Mouse (Mus musculus): Measurements from ENCODE around the gene Gm20388.

Gene Gm20388

DNA sequence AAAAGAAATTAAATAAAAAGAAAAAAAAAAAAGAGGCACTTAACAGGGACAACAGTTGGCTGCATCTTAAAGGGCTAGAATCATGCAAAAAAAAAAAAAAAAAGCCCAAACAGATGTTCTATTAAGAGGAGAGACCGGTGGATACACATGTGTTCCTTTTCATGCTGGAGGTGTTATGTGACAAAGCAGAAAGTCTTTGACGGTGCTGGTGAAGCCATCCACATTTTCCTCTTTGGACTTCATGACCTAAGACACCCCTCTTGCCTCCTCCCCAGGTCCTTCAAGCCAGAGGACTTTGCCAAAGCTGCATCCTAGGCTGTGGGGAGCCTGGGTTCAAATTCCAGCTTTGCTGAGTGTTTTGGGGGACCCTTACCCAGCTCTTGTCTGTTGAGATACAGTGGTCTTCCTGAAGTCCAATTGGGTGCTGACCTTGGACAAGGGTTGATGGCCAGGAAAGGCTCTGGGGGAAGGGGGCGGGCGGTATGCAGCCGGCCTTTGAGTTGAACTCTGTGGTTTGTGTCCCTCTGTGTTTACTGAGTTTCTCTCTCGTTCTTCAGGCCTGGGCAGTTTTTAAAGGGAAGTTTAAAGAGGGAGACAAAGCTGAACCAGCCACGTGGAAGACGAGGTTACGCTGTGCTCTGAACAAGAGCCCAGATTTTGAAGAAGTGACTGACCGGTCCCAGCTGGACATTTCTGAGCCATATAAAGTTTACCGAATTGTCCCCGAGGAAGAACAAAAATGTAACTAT, 832.7 kb downstream of the Gm20388 start:
- no peak for DNase-seq (ENCODE audit: low spot score in 2 of 2)

DNA sequence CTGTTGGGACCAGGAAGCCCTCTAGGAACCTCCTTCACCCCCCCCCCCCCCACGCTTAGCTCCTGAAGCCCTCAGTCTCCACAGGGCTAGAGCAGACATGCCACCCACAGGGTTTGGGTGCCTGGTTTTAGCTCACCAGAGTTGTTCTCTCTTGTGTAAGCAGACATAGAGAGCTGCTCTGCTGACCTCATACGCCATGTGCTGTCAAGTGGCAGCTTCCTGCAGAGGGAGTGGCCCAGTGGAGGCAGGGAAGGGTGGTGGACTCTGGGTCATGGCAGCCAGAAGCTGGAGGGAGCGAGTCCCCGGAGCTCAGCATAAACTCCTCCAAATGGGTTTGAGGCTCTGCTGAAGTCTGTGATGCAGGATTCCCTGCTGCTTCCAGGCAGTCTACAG, 833.3 kb downstream of the Gm20388 start:
- DNase-seq (ENCODE audit: low spot score in 2 of 2): no peak

DNA sequence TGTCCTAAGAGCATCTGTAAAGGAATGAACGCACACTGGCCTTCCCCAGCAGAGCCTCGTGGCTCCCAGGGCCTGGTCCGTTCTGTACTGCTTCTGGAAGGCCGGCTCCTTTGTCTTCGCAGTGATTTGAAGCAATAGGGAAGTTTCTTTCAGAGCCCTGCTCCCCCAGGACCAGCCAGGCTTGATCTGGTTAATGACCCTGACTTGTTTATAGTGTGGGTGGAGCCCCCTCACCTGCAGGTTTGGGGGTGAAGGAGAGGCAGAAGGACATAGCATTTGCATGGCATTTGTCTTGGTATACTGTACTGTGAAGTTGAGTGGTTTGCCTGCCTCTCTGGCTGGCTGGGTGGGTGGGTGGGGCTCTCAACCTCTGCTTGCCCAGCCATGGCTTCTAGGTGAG, 833.8 kb downstream of the Gm20388 start:
- no peak for DNase-seq (ENCODE audit: low spot score in 2 of 2)

DNA sequence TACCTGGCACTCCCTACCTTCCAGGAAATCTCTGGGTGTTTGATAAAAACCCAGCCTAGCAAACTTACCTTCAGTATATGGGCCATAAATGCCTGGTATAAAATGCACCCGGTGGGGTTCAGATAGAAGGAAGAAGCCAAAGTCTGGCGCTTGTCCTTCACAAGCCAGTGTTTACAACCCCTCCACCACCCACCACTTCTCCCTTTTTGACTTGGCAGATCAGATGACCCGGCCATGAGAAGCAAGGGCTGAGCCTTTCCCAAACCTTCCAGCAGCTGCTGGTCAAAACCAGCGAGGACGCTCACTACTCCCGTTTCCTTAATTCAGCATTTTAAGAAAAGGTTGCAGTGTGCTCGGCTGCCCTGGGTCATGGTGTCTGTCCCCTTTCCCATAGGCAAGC, 834.6 kb downstream of the Gm20388 start:
- DNase-seq (ENCODE audit: low spot score in 2 of 2): no peak

DNA sequence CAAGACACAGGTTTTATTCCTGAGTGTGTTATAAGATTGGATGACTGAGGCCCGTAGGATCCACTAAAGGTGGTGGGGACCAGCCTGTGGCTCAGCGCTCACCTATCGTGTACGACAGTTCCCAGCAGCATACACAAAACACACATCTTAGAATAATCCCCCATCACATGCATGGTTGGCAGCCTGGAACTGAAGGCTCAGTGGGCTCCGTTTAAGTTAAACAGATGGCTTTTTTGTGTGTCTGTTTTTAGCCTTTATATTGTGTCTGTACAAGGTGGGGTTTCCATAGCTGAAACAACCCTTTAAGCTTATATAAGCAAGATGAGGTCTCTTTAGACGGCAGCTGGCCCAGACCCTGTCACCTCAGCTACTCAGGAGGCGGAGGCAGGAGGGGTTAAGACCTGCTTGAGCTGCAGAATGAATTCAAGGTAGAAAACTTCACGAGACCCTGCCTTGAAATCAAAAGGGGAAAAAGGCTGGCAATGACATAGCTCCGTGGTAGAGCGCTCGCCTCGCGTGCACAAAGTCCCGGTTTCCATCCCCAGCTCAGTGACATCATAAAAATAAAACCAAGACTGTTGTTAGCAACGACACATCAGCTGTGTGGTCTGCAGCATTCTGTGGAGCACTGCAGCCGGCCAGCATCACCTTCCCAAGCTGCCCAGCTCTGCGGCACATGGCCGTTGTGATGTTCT, 835.5 kb downstream of the Gm20388 start:
- no peak for DNase-seq (ENCODE audit: low spot score in 2 of 2)

DNA sequence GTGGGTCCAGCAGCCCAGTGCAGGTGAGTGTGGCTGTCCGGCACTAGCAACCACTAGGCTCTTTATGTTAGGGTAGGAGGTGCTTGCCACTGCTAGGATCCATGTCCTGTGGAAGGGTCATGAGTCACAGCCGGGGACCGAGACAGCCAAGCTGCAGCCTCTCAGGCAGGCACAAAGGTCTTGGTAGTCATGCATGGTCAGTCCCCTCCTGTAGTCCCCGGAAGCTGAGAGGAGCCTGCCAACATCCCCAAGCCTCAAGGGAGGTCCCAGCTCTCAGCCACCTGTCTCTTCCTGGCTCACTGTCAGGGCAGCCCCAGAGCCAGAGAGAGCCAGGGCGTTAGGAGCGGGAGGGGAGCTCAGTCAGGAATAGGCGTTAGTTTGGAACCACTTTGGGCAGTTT, 836.6 kb downstream of the Gm20388 start:
- DNase-seq (ENCODE audit: low spot score in 2 of 2): no peak

DNA sequence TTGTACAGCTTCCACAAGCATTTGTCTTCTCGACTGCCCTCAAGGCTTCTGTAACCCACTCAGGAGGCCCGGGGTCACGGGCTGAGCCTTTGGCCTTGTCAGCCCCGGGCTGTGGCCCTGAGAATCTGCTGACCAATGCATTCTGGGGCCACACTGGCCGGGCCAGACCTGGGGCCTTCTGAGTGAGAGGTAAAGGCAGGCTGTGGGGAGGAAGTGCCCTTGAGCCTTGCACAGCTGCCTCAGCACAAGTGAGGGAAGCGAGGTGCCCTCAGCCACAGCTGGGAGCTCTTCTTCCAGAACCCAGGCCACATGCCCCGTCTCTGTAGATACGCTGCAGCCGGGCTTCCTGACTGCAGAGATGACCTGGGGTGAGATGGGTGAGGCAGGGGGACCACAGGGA, 840.0 kb downstream of the Gm20388 start:
- no peak for DNase-seq (ENCODE audit: low spot score in 2 of 2)

DNA sequence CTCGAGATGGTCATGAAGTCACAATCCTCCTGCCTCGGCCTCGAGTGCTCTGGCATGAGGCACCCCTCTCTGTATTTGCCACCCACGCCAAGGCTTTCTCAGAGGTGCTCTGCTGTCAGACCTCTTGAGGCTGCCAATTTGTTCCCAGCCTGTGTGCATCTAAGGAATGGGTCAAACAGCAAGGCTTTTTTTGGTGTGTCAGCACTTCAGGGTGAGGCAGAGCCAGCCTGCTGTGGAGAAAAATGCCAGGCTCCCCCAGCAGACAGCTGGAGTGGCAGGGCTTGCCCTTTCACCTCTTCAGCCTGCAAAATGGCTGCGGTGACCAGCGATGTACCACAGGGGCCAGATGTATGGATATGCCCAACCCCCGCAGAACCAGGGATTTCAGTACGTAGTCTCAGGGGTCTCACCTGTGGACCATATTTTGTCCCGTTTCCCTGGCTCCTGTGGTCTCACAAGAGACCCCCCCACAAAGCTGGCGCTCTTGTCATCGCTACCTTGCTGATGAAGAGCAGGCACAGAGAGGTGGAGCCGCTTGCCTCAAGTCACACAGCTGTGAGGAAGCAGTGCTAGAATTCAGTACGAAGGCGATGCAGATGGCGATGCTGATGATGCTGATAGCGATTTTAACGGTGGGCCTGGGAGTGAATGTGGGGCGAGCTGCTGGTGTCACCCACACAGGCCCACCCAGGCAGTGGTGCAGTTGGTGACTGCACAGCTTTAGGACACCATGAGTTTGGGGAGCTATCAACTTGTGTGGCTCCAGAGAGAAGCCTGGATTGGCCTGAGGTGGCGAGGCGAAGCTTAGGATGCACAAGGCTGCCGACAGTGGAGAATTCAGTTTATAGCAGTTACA, 840.8 kb downstream of the Gm20388 start:
- DNase-seq (ENCODE audit: low spot score in 2 of 2): no peak

DNA sequence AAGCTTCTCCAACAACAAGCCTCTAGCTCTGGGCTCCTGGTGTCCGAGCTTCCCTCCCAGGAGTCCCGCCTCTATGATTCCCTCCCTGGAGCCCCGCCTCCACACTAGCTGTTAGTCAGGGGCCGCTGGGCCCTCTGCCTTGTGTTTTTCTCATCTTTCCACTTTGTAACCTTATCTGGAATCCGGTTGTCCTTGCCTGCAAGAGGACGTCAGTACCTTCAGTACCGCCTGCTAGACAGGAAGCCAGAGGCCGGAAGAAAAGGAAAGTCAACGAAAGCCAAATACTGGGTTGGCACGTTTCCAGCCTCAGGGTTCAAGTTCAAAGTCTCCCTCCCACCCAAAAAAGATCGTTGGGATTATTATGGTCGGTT, 841.4 kb downstream of the Gm20388 start:
- DNase-seq (ENCODE audit: low spot score in 2 of 2): no peak

DNA sequence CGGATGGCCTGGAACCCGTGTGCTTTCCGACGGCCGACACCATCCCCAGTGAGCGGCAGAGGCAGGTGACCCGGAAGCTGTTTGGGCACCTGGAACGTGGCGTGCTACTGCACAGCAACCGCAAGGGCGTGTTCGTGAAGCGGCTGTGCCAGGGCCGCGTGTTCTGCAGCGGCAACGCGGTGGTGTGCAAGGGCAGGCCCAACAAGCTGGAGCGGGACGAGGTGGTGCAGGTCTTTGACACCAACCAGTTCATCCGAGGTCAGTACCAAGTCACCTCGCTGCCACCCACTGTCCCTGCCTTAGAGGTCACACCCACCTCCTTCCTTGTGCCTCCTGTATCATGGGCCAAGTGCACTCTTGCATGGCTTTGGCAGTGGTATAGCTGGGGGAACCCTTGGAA, 842.8 kb downstream of the Gm20388 start:
- no peak for DNase-seq (ENCODE audit: low spot score in 2 of 2)

DNA sequence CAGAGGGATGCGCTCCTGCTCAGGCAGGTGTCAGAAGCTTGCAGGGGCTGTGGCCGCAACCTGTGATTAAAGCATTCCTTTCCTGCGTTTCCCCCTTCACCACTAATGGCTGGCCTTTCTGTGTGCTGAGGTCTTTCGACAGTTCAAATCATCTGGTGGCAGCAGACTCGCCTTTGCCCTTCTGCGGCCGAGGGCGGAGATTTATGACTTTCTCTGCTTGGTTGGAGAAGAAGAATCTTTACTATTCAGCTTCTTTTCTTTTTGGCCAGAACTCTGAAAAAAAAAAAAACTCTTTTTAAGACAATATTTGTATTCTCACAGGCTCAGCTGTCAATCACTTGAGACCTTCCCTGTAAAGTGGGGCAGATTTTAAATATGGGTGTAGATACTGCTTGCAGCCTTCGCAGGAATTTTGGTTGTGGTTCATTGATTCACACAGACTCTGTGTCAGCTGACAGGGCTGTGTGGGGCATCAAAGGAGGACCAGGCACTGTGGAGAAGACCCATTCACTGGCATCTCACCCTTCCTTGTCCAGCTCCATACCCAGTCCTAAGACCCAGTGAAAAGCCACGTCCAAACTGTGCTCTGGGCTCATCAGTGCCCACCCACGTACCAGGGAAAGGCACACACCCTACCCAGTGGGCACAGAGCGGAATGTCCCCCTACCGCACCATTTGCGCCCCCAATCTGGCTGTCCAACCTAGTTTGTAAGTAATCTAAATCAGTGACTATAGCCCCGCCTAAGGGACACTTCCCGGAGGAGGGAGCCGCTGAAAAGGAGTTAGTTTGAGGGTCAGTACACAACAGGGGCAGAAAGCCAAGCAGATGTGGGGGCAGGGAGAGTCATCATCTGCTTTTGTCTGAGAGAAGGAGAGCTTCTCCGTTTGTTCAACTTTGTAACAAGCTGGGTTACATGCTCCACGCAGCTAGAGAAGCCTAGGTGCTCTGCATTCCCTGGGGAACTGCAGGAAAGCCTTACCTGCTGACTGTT, 845.0 kb downstream of the Gm20388 start:
- no peak for DNase-seq (ENCODE audit: low spot score in 2 of 2)

DNA sequence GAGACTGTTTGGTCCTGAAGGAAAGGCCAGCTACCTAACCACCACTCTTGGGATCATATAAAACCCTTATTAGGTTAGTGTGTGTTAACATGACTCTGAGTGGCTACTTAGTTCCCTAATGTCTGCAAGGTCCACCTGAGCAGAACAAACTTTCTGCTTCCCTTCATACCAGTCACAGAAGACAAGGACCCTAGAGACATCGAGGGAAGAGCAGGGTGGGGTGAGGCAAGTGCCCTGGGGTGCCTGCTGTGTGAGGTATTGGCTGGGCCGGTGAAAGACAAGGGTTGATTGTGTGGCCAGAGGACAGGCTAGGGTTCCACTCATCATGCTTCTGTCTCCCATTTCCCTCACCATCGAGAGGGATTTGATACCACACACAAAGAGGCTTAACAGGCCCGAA, 847.4 kb downstream of the Gm20388 start:
- no peak for DNase-seq (ENCODE audit: low spot score in 2 of 2)

DNA sequence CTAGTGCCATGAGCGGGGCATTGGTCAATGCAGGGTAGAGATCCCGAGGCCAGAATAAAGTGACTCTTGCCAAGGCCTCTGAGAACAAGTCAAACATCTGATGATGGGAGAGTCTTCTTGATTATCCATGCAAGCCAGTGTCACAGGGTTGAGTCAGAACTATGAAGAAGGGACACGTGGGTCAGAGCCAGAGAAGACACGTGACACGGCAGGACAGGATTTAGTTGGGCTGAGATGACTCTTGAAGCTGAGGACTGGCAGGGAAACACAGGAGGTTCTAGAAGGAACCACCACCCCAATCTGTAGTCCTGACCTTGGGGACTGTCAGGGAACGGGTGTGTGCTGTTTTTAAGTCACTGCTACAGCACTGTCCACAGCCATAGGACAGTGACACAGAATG, 849.2 kb downstream of the Gm20388 start:
- no peak for DNase-seq (ENCODE audit: low spot score in 2 of 2)

DNA sequence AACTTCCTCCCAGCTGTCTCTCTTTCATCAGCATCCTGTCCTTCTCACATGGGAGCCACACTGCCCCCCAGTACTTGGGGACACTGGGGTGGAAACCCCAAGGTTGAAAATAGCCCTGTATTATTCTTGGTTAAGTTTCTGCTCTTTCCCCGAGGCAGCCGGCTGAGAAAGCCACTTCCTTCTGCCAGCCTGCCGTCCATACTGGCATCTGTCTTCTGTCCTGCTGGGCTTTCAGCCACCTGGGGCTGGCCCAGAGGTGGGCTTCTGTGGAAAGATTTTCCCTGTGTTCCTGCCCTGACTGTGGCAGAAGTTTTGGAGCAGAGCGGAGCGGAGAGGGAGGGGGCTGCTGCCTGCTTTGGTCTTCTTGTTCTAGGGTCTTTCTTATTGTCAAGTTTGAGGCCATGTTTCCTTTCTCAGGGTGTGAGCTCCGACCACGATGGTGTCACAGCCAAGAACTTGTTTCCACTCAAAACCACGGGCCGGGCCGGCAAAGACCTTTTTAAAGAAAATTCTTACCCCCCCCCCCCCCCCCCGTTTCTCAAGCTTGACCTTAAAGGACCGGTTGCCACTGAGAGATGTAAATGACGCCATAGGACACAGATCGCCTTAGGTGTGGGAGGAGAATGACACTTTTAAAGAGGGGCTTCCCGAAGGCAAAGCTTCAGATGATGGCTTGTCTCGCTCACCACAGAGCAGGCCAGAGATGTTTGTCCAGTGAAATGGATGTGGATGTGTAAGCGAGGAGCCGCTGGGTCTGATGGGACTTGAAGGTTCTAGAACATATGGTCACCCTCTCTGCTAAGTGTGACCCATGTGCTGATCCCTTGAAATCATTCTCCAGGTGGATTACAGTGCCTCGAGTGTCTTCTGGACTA, 849.9 kb downstream of the Gm20388 start:
- DNase-seq (ENCODE audit: low spot score in 2 of 2): no peak

DNA sequence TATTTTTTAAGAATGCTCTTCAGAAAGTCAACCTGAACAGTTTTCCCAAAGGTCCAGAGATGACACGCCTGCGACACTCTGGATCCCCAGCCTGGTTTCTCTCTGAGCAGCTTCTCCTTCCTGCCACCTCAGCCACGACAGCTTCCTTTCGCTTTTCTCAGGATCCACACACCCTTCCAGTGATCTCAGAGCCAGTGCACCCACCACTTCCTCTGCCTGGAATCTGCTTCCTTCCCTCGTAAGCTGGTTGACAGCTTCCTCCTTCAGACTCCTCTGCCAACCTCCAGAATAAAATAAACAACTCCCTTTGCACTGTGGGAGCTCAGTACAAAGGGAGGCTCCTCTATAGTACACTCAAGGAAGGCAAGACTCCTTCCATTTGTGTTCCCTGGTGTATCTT, 852.6 kb downstream of the Gm20388 start:
- DNase-seq (ENCODE audit: low spot score in 2 of 2): no peak

DNA sequence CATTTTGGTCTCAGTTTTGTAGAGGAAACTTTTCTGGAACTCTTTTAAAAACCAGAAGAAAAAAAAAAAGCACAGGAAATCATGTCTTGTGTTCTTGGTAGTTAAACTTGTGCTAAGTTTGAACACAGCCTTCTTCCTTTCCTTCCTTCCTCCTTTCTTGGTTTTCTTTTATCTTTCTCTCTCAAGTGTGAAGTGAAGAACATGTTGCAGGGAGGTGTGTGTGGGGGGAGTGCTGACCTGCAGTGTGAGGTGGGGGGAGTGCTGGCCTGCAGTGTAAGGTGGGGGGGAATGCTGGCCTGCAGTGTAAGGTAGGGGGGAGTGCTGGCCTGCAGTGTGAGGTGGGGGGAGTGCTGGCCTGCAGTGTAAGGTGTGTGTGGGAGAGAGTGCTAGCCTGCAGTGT, 854.0 kb downstream of the Gm20388 start:
- no peak for DNase-seq (ENCODE audit: low spot score in 2 of 2)

DNA sequence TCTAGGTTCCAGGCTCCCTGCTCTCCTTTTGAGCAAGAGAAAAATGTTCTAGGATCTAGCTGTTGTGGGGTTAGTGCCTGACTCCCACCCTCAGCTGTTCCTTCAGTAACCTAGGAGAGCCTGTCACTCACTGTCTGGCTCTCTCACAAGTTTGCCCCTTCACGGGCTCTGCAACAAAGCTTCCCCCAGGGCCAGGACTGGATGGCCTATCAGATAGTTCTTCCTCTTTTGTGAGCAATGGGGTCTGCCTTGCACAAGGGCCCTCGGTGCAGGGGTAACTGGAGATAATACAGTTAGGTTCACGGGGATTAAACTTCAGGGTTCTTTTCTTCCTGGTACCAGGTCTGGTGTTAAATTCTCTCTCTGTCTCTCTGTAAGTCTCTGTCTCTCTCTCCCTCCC, 856.0 kb downstream of the Gm20388 start:
- DNase-seq (ENCODE audit: low spot score in 2 of 2): no peak

DNA sequence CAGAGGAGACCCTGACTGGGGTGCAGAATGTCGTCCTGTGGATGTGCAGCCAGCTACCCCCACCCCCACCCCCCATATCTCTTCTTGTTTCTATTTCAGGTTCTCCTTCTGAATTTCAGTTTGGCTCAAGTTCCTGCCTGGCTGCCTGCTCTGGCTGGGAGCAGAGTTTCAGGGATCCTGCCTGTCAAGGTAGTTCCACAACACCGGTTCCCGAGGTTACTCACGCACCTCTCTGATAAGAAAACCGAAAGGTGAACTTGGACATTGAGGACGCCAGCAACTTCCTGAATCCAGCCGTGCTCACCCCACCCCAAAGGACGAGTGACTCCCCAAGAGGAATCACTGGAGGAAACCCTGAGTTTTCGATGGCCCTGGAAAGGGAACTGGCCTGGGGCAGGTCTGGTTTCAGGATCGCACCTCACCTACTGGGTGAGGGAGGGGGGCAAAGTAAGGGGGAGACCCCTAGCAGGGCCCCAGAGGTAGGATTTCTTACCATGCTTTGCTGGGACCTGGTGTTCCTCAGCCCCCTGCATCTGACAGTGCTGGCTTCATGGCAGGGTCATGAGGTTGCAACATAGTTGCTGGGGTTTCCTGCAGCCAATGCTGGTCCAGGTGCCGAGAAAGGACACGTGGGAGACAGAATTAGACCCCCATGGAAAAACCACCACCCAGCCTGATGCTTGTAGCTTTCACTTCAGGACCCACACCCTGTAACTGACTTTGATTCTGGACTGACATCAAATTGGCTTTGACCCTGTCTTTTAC, 858.0 kb downstream of the Gm20388 start:
- no peak for DNase-seq (ENCODE audit: low spot score in 2 of 2)

DNA sequence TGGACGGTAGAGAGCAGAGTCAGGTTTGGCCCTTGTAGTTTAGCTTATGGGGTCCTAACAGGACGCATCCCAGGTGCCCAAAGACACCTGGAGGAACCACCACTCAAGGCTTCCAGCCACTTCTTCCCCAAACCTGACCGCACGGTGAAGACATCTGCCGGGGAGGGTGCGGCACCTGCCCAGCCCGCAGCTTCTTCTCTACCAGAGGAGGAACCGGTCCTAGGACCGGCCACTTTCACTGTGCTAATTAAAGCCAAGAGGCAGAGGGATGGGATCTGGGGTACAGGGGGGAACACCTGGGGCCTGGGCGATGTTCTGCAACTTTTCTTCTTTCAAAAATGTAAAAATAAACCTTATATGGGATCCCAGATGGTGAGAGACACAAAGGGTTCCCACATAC, 866.5 kb downstream of the Gm20388 start:
- DNase-seq (ENCODE audit: low spot score in 2 of 2): no peak

DNA sequence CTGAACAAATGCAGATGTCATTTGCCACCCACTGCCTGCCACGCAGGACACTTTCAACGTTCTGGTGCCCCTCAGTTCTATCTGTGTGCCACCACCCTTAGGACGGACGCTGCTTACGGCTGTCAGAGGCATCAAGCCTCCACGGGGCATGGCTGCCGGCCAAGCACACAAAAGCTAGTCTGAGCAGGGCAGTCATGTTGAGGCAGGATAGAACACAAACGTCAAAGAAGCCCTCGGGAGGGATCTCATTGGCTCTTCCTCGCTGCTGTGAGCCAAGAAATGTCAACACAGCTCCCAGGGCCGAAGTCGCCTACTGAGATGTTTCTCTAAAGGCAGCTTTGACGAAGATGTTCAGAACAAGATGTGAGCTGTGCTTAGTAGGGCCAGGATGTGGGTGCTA, 867.1 kb downstream of the Gm20388 start:
- no peak for DNase-seq (ENCODE audit: low spot score in 2 of 2)

Measured in right cerebral cortex, postnatal 36 days (tissue).